9 mouse cellular contexts compared by ENCODE assay signal in genomic region chr2:166735469-166736001, GRCm38 (mm10). TPM values are rescaled to one million over a fixed set of nuclear protein-coding genes. Genes with fewer than 3 reads are reported as not detected.
DNase-seq lines count a peak whose midpoint lies in the region; ATAC-seq lines count a peak whose summit lies in the region.
"Had no signal": no experiment of that assay in that cellular context is flagged by ENCODE, and none has a peak within 500 bp of the region (broad histone marks: within the 10 kb centered on the region; RNA-seq: fewer than 3 reads in every experiment).

No protein-coding gene starts in this region.

- WGBS in heart, embryonic 16.5 days = 32% methylated on average over 15 of the region's 15 CpGs
- 15% methylated on average over 15 of the region's 15 CpGs for WGBS in limb, embryonic 11.5 days
- WGBS in kidney, embryonic 15.5 days = 61% methylated on average over 15 of the region's 15 CpGs

- no peak overlapping the region for H3K9ac ChIP-seq in heart, embryonic 16.5 days (ENCODE audit: low read length)
- H3K9ac ChIP-seq in limb, embryonic 11.5 days (ENCODE audit: low read length) = peak overlapping the region; percentile 27
- no peak overlapping the region for H3K9ac ChIP-seq in kidney, embryonic 15.5 days

- no peaks in the 10 kb centered on the region for H3K36me3 ChIP-seq in heart, embryonic 16.5 days (ENCODE audit: control insufficient read depth, insufficient read depth)
- H3K36me3 ChIP-seq in limb, embryonic 11.5 days (ENCODE audit: control insufficient read depth, insufficient read depth, low read length) = no peaks in the 10 kb centered on the region
- no peaks in the 10 kb centered on the region for H3K36me3 ChIP-seq in kidney, embryonic 15.5 days

- H3K4me2 ChIP-seq in heart, embryonic 16.5 days (ENCODE audit: low read depth, low read length) = peak overlapping the region; percentile 17
- peak overlapping the region; percentile 34 for H3K4me2 ChIP-seq in limb, embryonic 11.5 days (ENCODE audit: low read depth, severe bottlenecking)
- no peak overlapping the region for H3K4me2 ChIP-seq in kidney, embryonic 15.5 days

- H3K27ac ChIP-seq in heart, embryonic 16.5 days (ENCODE audit: low read length) = no peak overlapping the region
- peak overlapping the region; percentile 60 for H3K27ac ChIP-seq in limb, embryonic 11.5 days (replicated peaks; ENCODE audit: low read depth, low read length)
- H3K27ac ChIP-seq in kidney, embryonic 15.5 days = no peak overlapping the region

- ATAC-seq in heart, embryonic 16.5 days (replicated peaks; ENCODE audit: extremely low read depth, insufficient read depth, low FRiP score) = no peak
- 0 out of 2 replicates have a peak, but pooled peaks have one; percentile 16 for ATAC-seq in limb, embryonic 11.5 days (ENCODE audit: insufficient number of reproducible peaks, low FRiP score, low TSS enrichment, low read depth)
- no peak for ATAC-seq in kidney, embryonic 15.5 days (replicated peaks; ENCODE audit: low FRiP score)

- no peak for DNase-seq in heart, adult 11 months
- DNase-seq in fibroblast of lung, adult 2 months (ENCODE audit: low read depth) = peak; percentile 48
- DNase-seq in limb, embryonic 11.5 days (ENCODE audit: low spot score) = peak; percentile 75
- peak; percentile 78 for DNase-seq in retina, postnatal 1 day
- DNase-seq in kidney, postnatal 36 days = no peak
- DNase-seq in adrenal gland, adult (ENCODE audit: inconsistent age in 2 of 2, low spot score in 1 of 2) = no peak
- DNase-seq: adrenal gland, postnatal 36 days had no signal

- H3K4me3 ChIP-seq in heart, embryonic 16.5 days (ENCODE audit: low read length) = no peak overlapping the region
- 0 out of 2 replicates have a peak overlapping the region, but pooled peaks have one; percentile 1 for H3K4me3 ChIP-seq in limb, embryonic 11.5 days (ENCODE audit: low read depth, low read length)
- H3K4me3 ChIP-seq in kidney, embryonic 15.5 days (replicated peaks) = no peak overlapping the region

- H3K9me3 ChIP-seq in heart, embryonic 16.5 days (replicated peaks; ENCODE audit: control insufficient read depth, low read length) = no peaks in the 10 kb centered on the region
- H3K9me3 ChIP-seq in limb, embryonic 11.5 days (ENCODE audit: control insufficient read depth, low read length) = no peaks in the 10 kb centered on the region
- H3K9me3 ChIP-seq in kidney, embryonic 15.5 days (replicated peaks) = no peaks in the 10 kb centered on the region

- H3K4me1 ChIP-seq in heart, embryonic 16.5 days (ENCODE audit: control insufficient read depth, insufficient read depth, low read length) = no peaks in the 10 kb centered on the region; the same call in 1 of the 2 replicates
- 0 out of 2 replicates have a peak, but pooled peaks cover under 1% of the 10 kb centered on the region for H3K4me1 ChIP-seq in limb, embryonic 11.5 days (ENCODE audit: control insufficient read depth, insufficient read depth, low read length)
- H3K4me1 ChIP-seq in kidney, embryonic 15.5 days = peaks cover 2% of the 10 kb centered on the region; the same call in 1 of the 2 replicates

- H3K27me3 ChIP-seq in heart, embryonic 16.5 days (ENCODE audit: control insufficient read depth, insufficient read depth, low read length) = no peaks in the 10 kb centered on the region
- H3K27me3 ChIP-seq in limb, embryonic 11.5 days (ENCODE audit: control insufficient read depth, insufficient read depth, low read length) = no peaks in the 10 kb centered on the region
- no peaks in the 10 kb centered on the region for H3K27me3 ChIP-seq in kidney, embryonic 15.5 days

RNA-seq across cellular contexts. Expression of gene Prex1, which starts 21.9 kb away (rescaled TPM):
- polyA plus RNA-seq in heart, embryonic 16.5 days (2015; fragmentation: Nextera tagmentation; extraction: Ambion mirVana) = 9.9 and 11.6 TPM in 2 replicates
- polyA plus RNA-seq in limb, embryonic 11.5 days (2014; fragmentation: Nextera tagmentation; extraction: Ambion mirVana) = 16.0 and 19.5 TPM in 2 replicates
- polyA plus RNA-seq in kidney, embryonic 15.5 days (2015; fragmentation: Nextera tagmentation; extraction: Ambion mirVana) = 16.0 TPM in 2 replicates

RNA-seq across cellular contexts. Expression of gene Trp53rkb, which starts 56.8 kb away (rescaled TPM):
- polyA plus RNA-seq in heart, embryonic 16.5 days (2015; fragmentation: Nextera tagmentation; extraction: Ambion mirVana) = 4.3 and 4.8 TPM in 2 replicates
- polyA plus RNA-seq in limb, embryonic 11.5 days (2014; fragmentation: Nextera tagmentation; extraction: Ambion mirVana) = 11.1 and 12.9 TPM in 2 replicates
- polyA plus RNA-seq in kidney, embryonic 15.5 days (2015; fragmentation: Nextera tagmentation; extraction: Ambion mirVana) = 8.3 and 8.5 TPM in 2 replicates

Comparison
In these comparisons a context has a peak if more than half of its experiments do, and no peak if none do; other contexts are left out.
1. DNase-seq: peak in fibroblast of lung, adult 2 months (single experiment), limb, embryonic 11.5 days (single experiment) and retina, postnatal 1 day (single experiment); none in heart, adult 11 months (single experiment), kidney, postnatal 36 days (0 of 2) and adrenal gland, adult (0 of 2).